Mouse (Mus musculus) ES-E14 (cell line): ENCODE results near the gene Cdk5r2.

ENCODE experiments used
- MAFK ChIP-seq: IDR thresholded peaks from 2 replicates; pipeline ENCODE4 v1.6.1; 2014; ENCODE audit warnings: mild to moderate bottlenecking, low read depth, low read length, inconsistent platforms; ENCODE audit not compliant: insufficient read depth
- ZC3H11A ChIP-seq: IDR thresholded peaks from 2 replicates; pipeline ENCODE4 v1.6.1; 2012; ENCODE audit warnings: low read depth, mild to moderate bottlenecking, inconsistent platforms, low read length, borderline replicate concordance

GRCm38 (mm10) chr1:74817219-74817618 is 37.5 kb upstream of the Cdk5r2 start:
- TF ChIP-seq ZC3H11A = no peak
- TF ChIP-seq MAFK = no peak
